Mouse (Mus musculus) embryonic facial prominence, embryonic 12.5 days (tissue): ENCODE results near the gene Ccdc173. TPM values are rescaled to one million over a fixed set of nuclear protein-coding genes. Genes with fewer than 3 reads are reported as not detected.

ENCODE experiments used
- ATAC-seq: fragments of 200-750 bp; cut with Nextera tagmentation; 2 replicates; pipeline ENCODE4 v1.8.0; 2017; ENCODE audit not compliant: insufficient number of reproducible peaks, insufficient read depth, low FRiP score, low TSS enrichment
- H3K27ac ChIP-seq: fragments of 300-500 bp; sonication (generic); 2 replicates; pipeline ENCODE4 v1.5.1; 2016; ENCODE audit warnings: mild to moderate bottlenecking
- H3K27me3 ChIP-seq: fragments of 300-500 bp; sonication (generic); 2 replicates; pipeline ENCODE4 v1.6.1; 2016; ENCODE audit warnings: mild to moderate bottlenecking, moderate library complexity
- H3K36me3 ChIP-seq: fragments of 300-500 bp; sonication (generic); 2 replicates; pipeline ENCODE4 v1.6.1; 2016; ENCODE audit warnings: mild to moderate bottlenecking
- H3K4me1 ChIP-seq: fragments of 300-500 bp; sonication (generic); 2 replicates; pipeline ENCODE4 v1.6.1; 2016
- H3K4me2 ChIP-seq: fragments of 300-500 bp; sonication (generic); replicated peaks from 2 replicates; pipeline ENCODE4 v1.6.1; 2016; ENCODE audit warnings: mild to moderate bottlenecking, moderate library complexity
- H3K4me3 ChIP-seq: fragments of 300-500 bp; sonication (generic); 2 replicates; pipeline ENCODE4 v1.5.1; 2016; ENCODE audit warnings: mild to moderate bottlenecking
- H3K9ac ChIP-seq: fragments of 300-500 bp; sonication (generic); 2 replicates; pipeline ENCODE4 v1.6.1; 2016; ENCODE audit warnings: mild to moderate bottlenecking, moderate library complexity
- H3K9me3 ChIP-seq: fragments of 300-500 bp; sonication (generic); 2 replicates; pipeline ENCODE4 v1.6.1; 2016; ENCODE audit warnings: mild to moderate bottlenecking, moderate library complexity
- WGBS: fragments of 180-500 bp; shearing (Covaris S2); methylation state at CpG from one replicate; pipeline ENCODE4 v1.1.7; 2016; 5-methylcytosine and 5-hydroxymethylcytosine counted together
- polyA plus RNA-seq: library from polyadenylated mRNA; unstranded; fragments of >200 nt; fragmentation: Nextera tagmentation; extraction: Ambion mirVana; gene quantifications from 2 replicates; pipeline ENCODE4 v1.2.1, GENCODE M21; 2016

Gene Ccdc173
- polyA plus RNA-seq, 1 experiment from 2014 or later = 2.2 TPM

- no peak overlapping the region for H3K4me2 ChIP-seq
- no peak overlapping the region for H3K9ac ChIP-seq
- no peaks in the 10 kb centered on the region for H3K9me3 ChIP-seq
- 74% methylated on average over 3 of the region's 3 CpGs for WGBS
- H3K36me3 ChIP-seq = no peaks in the 10 kb centered on the region
- H3K4me3 ChIP-seq = no peak overlapping the region
- no peak for ATAC-seq
- H3K4me1 ChIP-seq = no peaks in the 10 kb centered on the region
- peaks cover 6% of the 10 kb centered on the region; the same call in 1 of the 2 replicates for H3K27me3 ChIP-seq
- no peak overlapping the region for H3K27ac ChIP-seq
These were observed 72.9 kb downstream of the Ccdc173 start for GRCm38 (mm10) chr2:69716483-69716882.

- no peak overlapping the region for H3K9ac ChIP-seq
- ATAC-seq = no peak
- WGBS = 81% methylated on average over 5 of the region's 5 CpGs
- H3K4me2 ChIP-seq = no peak overlapping the region
- no peaks in the 10 kb centered on the region for H3K9me3 ChIP-seq
- H3K4me3 ChIP-seq = no peak overlapping the region
- no peaks in the 10 kb centered on the region for H3K27me3 ChIP-seq
- no peaks in the 10 kb centered on the region for H3K4me1 ChIP-seq
- 0 out of 2 replicates have a peak, but pooled peaks cover 1% of the 10 kb centered on the region for H3K36me3 ChIP-seq
- no peak overlapping the region for H3K27ac ChIP-seq
These were observed 75.2 kb downstream of the Ccdc173 start for GRCm38 (mm10) chr2:69714126-69714525.

GRCm38 (mm10) chr2:69713626-69714014, 75.8 kb downstream of the Ccdc173 start:
- WGBS = 34% methylated on average over 4 of the region's 4 CpGs
- Histone ChIP-seq H3K27ac (no peak overlapping the region), H3K4me2 (peak overlapping the region; percentile 67), H3K4me1 (no peaks in the 10 kb centered on the region), H3K4me3 (peak overlapping the region; percentile 82), H3K9me3 (no peaks in the 10 kb centered on the region), H3K9ac (no peak overlapping the region), H3K36me3 (0 out of 2 replicates have a peak, but pooled peaks cover 4% of the 10 kb centered on the region), H3K27me3 (no peaks in the 10 kb centered on the region)
- ATAC-seq = no peak

GRCm38 (mm10) chr2:69712981-69713625, 76.3 kb downstream of the Ccdc173 start, which contains the start of gene Fastkd1:
Gene Fastkd1 (minus strand): TSS chr2:69713516.
- WGBS = under 1% methylated on average over 39 of the region's 39 CpGs
- no peak within 1 kb of the TSS for H3K27ac ChIP-seq
- peak within 1 kb of the TSS; percentile 67 for H3K4me2 ChIP-seq
- no peaks in the 10 kb centered on the region for H3K4me1 ChIP-seq
- H3K9ac ChIP-seq = peak within 1 kb of the TSS; percentile 71
- no peaks in the 10 kb centered on the region for H3K27me3 ChIP-seq
- no peaks in the 10 kb centered on the region for H3K9me3 ChIP-seq
- 0 out of 2 replicates have a peak, but pooled peaks cover 4% of the 10 kb centered on the region for H3K36me3 ChIP-seq
- ATAC-seq = peak; percentile 97
- peak within 1 kb of the TSS; percentile 82 for H3K4me3 ChIP-seq

- Histone ChIP-seq H3K4me3 (no peak overlapping the region), H3K4me1 (no peaks in the 10 kb centered on the region), H3K9me3 (no peaks in the 10 kb centered on the region), H3K27me3 (no peaks in the 10 kb centered on the region), H3K27ac (no peak overlapping the region), H3K36me3 (0 out of 2 replicates have a peak, but pooled peaks cover 9% of the 10 kb centered on the region), H3K9ac (no peak overlapping the region), H3K4me2 (no peak overlapping the region)
- no peak for ATAC-seq
- 91% methylated on average over 14 of the region's 14 CpGs for WGBS
These were observed 77.2 kb downstream of the Ccdc173 start for GRCm38 (mm10) chr2:69712171-69712570.

Other genes starting within 250 kb of the Ccdc173 start
- 1.0 and 1.3 TPM in 2 replicates for gene Lrp2, start 203.5 kb downstream of the Ccdc173 start, polyA plus RNA-seq
- 21.5 and 21.6 TPM in 2 replicates for gene Bbs5, start 142.4 kb downstream of the Ccdc173 start, polyA plus RNA-seq
- 6.4 and 7.7 TPM in 2 replicates for gene Klhl41, start 119.5 kb downstream of the Ccdc173 start, polyA plus RNA-seq
- 12.7 and 13.2 TPM in 2 replicates for gene Fastkd1, start 76.1 kb downstream of the Ccdc173 start, polyA plus RNA-seq
- 172 and 185 TPM in 2 replicates for gene Ppig, start 67.0 kb downstream of the Ccdc173 start, polyA plus RNA-seq
- gene Phospho2, start within 50 bp of the Ccdc173 start, polyA plus RNA-seq = 25.0 and 27.9 TPM in 2 replicates
- gene Klhl23, start 32.4 kb upstream of the Ccdc173 start, polyA plus RNA-seq = 35.4 and 36.1 TPM in 2 replicates
- gene Ssb, start 72.0 kb upstream of the Ccdc173 start, polyA plus RNA-seq = 339 and 371 TPM in 2 replicates
- gene Mettl5, start 96.0 kb upstream of the Ccdc173 start, polyA plus RNA-seq = 36.6 and 39.7 TPM in 2 replicates
- 18.2 and 19.9 TPM in 2 replicates for gene Ubr3, start 107.7 kb upstream of the Ccdc173 start, polyA plus RNA-seq
- 0.12 TPM in 1 of 2 replicates, not detected in the other for gene Myo3b, start 249.6 kb upstream of the Ccdc173 start, polyA plus RNA-seq